Mouse (Mus musculus): Measurements from ENCODE around the gene Dapk1. TPM values are rescaled to one million over a fixed set of nuclear protein-coding genes. Genes with fewer than 3 reads are reported as not detected.

The Dapk1 gene
- polyA plus RNA-seq (2016; fragmentation: Nextera tagmentation; extraction: Ambion mirVana): 21.4 and 22.0 TPM in 2 replicates

DNA sequence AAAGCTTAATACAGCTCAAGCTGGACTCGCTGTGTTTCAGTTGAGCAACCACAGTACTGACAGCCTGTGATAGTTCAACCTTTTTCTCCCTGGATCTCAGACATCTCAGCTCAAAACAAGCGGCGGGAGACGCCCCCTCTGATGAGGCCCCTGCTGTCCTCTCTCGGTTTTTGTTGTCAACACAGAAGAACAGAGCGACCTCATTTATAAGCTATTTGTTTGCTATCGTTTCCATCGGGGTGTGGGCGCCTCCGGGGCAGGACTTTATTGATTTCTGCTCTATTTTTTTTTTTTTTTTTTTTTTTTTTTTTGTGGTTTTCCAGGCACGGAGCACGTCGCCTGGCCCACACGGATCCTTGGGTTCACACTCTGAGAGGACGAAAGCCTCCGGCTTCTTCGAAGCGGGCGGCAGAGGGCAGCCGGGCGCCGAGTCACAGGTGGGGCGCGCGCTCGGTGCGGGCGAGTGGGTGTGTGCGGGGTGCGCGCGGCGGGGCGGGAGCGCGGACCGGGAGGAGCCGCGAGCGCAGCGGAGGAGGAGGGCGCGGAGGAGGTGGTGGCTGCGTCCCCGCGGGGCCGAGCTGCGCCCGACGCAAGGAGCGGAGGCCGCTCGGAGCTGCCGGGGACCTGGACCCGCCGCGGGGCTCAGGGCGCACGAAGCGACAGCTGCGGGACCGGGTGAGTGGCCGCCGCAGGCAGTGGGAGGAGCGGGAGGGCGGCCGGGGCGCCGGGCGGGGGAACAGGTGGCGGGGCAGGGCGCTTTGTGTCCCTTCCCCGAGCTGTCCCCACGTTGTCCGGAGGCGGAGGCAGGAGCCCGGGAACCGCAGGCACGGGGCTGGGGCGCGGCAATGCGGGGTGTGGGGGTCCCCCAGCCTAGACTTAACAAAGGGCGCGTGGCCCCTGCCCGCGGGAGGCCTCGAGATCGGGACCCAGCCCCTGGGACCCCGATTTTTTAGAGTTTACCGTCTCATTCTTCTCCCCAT lies at the start of gene Dapk1:
Gene Dapk1, plus strand, starts transcription at position 512 of the 980 bp plus-strand sequence.
- Histone ChIP-seq H3K27ac (peak within 1 kb of the TSS; percentile 78), H3K27me3 (no peaks in the 10 kb centered on the region), H3K4me2 (peak within 1 kb of the TSS; percentile 76), H3K4me1 (replicated peaks) (peaks cover 12% of the 10 kb centered on the region), H3K9ac (replicated peaks) (peak within 1 kb of the TSS; percentile 81), H3K4me3 (replicated peaks) (peak within 1 kb of the TSS; percentile 80), H3K9me3 (no peaks in the 10 kb centered on the region), H3K36me3 (peaks cover 5% of the 10 kb centered on the region; the same call in 1 of the 2 replicates)
- 1% methylated on average over 76 of the region's 90 CpGs for WGBS
- ATAC-seq (ENCODE audit: insufficient number of reproducible peaks, insufficient read depth, low FRiP score, low TSS enrichment, low read depth): peak; percentile 91

DNA sequence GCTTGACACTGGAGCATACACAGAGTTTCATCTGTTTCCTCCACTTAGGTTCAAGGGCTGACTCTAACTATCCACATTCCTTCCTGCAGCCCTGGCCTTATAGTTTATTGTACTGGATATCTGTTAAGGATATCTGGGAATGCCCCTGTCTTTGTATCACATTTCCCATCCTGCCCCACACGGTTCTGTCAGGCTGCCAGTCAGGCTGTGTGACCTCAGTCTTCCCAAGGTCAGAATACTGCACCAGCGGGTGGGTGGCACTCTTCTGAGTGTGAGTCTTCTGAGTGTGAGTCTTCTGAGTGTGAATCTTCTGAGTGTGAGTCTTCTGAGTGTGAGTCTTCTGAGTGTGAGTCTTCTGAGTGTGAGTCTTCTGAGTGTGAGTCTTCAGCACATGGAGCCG lies 48.4 kb upstream of the Dapk1 start:
- no peak overlapping the region for H3K4me3 ChIP-seq (replicated peaks)
- no peak overlapping the region for H3K9ac ChIP-seq (replicated peaks)
- no peak overlapping the region for H3K27ac ChIP-seq
- H3K9me3 ChIP-seq: no peaks in the 10 kb centered on the region
- no peaks in the 10 kb centered on the region for H3K27me3 ChIP-seq
- ATAC-seq (ENCODE audit: insufficient number of reproducible peaks, insufficient read depth, low FRiP score, low TSS enrichment, low read depth): no peak
- WGBS: 80% methylated on average over 3 of the region's 3 CpGs
- no peak overlapping the region for H3K4me2 ChIP-seq
- no peaks in the 10 kb centered on the region for H3K4me1 ChIP-seq (replicated peaks)
- H3K36me3 ChIP-seq: no peaks in the 10 kb centered on the region

DNA sequence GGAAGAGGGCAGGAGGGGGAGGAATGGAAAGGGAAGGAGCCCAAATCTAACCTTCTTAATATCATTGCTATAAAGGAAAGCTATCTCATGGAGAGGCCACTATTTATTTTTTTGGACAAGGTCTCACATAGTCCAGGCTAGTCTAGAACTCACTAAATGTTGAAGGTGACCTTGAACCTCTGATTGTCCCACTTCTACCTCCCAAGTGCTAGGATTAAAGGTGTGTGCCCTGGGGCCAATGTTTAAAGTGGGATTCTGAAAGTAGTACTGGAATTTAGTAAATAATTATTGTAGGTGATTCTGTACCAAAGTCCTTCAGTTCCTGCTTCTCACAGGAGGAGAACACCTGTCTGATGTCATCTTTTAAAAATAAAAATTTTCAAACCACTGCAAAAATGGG lies 45.3 kb upstream of the Dapk1 start:
- no peaks in the 10 kb centered on the region for H3K9me3 ChIP-seq
- no peak overlapping the region for H3K4me2 ChIP-seq
- no peak overlapping the region for H3K4me3 ChIP-seq (replicated peaks)
- H3K36me3 ChIP-seq: no peaks in the 10 kb centered on the region
- H3K4me1 ChIP-seq (replicated peaks): no peaks in the 10 kb centered on the region
- no peak for ATAC-seq (ENCODE audit: insufficient number of reproducible peaks, insufficient read depth, low FRiP score, low TSS enrichment, low read depth)
- H3K9ac ChIP-seq (replicated peaks): no peak overlapping the region
- no peaks in the 10 kb centered on the region for H3K27me3 ChIP-seq
- no peak overlapping the region for H3K27ac ChIP-seq

DNA sequence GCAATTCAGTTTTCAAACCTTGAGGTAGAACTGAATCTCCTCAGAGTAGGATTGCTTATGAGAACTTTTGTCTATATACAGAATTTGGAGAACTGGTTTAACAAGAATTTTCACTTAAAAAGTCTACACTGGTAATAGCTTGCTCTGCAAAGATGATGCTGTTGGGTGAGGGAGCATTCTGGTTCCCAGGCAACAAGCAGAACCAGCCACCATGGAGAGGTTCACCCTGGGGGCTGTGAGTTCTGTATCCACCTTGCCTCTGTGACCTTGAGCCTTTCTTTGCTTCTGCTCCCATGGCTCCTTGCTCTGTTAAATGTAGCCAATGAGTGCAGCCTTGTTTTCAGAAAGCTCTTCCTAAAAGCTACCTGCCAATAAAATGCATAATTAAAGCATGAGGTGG lies 44.8 kb upstream of the Dapk1 start:
- H3K27me3 ChIP-seq: no peaks in the 10 kb centered on the region
- H3K4me3 ChIP-seq (replicated peaks): no peak overlapping the region
- H3K9ac ChIP-seq (replicated peaks): no peak overlapping the region
- no peak overlapping the region for H3K4me2 ChIP-seq
- no peaks in the 10 kb centered on the region for H3K9me3 ChIP-seq
- H3K4me1 ChIP-seq (replicated peaks): no peaks in the 10 kb centered on the region
- H3K27ac ChIP-seq: no peak overlapping the region
- no peak for ATAC-seq (ENCODE audit: insufficient number of reproducible peaks, insufficient read depth, low FRiP score, low TSS enrichment, low read depth)
- H3K36me3 ChIP-seq: no peaks in the 10 kb centered on the region

DNA sequence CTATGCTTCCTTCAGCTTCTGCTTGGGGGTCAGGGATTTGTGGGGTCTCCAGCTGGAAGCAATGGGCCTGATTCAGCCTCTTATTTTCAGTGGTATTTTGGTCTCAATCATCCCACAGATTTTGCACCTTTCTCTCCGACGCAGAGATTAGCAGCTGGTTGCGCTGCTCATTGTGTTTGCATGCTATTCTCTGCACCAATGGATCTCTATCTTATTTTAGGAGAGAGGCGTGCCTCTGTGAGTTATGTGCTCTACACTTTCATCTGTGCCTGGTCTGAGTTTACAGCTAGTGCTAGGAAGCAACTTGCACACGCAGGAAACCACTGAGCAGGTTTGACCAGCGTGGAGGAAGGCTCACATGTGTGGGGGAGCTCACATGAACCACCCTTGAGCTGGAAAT lies 37.4 kb upstream of the Dapk1 start:
- WGBS: 64% methylated on average over 6 of the region's 6 CpGs
- H3K27ac ChIP-seq: no peak overlapping the region
- no peaks in the 10 kb centered on the region for H3K9me3 ChIP-seq
- H3K9ac ChIP-seq (replicated peaks): no peak overlapping the region
- H3K27me3 ChIP-seq: no peaks in the 10 kb centered on the region
- no peak overlapping the region for H3K4me3 ChIP-seq (replicated peaks)
- no peak overlapping the region for H3K4me2 ChIP-seq
- no peaks in the 10 kb centered on the region for H3K36me3 ChIP-seq
- ATAC-seq (ENCODE audit: insufficient number of reproducible peaks, insufficient read depth, low FRiP score, low TSS enrichment, low read depth): no peak
- H3K4me1 ChIP-seq (replicated peaks): no peaks in the 10 kb centered on the region

DNA sequence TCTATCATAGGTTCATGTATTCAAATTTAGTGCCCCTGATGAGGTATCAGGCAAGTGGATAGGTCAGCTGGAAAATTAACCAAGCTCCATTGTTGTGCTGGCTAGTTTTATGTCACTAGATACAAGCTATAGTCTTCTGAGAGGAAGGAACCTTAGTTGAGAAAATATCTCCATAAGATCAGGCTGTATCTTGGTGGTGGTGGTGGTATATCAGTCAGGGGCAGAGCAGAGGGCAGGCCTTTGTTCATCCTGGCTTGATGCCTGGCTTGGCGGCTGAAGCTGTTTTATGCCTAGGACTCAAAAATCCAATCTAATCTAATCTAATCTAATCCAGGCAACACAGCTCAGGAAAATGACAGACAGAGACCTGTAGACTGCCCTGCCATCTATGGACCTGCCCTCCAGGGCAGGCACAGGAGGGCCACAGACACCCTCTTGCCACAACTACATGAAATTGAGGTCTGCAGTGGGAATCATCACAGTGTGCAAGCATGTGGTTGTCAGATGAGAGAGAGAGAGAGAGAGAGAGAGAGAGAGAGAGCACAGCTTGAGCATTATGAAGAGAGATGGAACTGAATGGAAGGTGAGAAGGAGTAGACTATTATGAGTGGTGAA lies 32.7 kb upstream of the Dapk1 start:
- ATAC-seq (ENCODE audit: insufficient number of reproducible peaks, insufficient read depth, low FRiP score, low TSS enrichment, low read depth): no peak
- 96% methylated on average over 1 of the region's 1 CpGs for WGBS

DNA sequence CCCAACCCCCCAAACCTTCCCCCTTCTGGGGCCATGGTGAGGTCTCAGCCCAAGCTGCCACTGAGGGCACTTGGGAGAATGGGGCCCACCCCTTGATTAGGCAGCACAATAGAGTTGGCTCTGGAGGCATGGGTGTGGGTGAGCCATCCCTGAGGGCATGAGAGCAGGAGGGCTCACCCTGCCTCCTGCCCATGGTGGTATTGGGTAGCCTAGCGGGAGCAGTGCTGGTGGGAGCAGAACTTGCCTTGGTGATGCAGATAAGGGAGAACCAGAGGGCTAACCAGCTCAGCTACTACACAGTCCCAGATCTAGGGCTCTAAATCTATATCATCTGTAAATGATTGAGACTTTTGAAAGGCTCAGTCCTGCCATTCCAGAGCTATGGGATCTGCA lies 32.2 kb upstream of the Dapk1 start:
- H3K9ac ChIP-seq (replicated peaks): no peak overlapping the region
- H3K4me2 ChIP-seq: no peak overlapping the region
- H3K4me3 ChIP-seq (replicated peaks): no peak overlapping the region
- no peaks in the 10 kb centered on the region for H3K4me1 ChIP-seq (replicated peaks)
- no peaks in the 10 kb centered on the region for H3K36me3 ChIP-seq
- H3K27ac ChIP-seq: no peak overlapping the region
- no peaks in the 10 kb centered on the region for H3K27me3 ChIP-seq
- WGBS: 100% methylated on average over 1 of the region's 1 CpGs
- no peak for ATAC-seq (ENCODE audit: insufficient number of reproducible peaks, insufficient read depth, low FRiP score, low TSS enrichment, low read depth)
- no peaks in the 10 kb centered on the region for H3K9me3 ChIP-seq

More for the DNA sequence above, 32.7 kb upstream of the Dapk1 start:
- H3K36me3 ChIP-seq: no peaks in the 10 kb centered on the region
- no peak overlapping the region for H3K9ac ChIP-seq (replicated peaks)
- no peaks in the 10 kb centered on the region for H3K27me3 ChIP-seq
- H3K9me3 ChIP-seq: no peaks in the 10 kb centered on the region
- no peaks in the 10 kb centered on the region for H3K4me1 ChIP-seq (replicated peaks)
- no peak overlapping the region for H3K4me2 ChIP-seq
- H3K4me3 ChIP-seq (replicated peaks): no peak overlapping the region
- H3K27ac ChIP-seq: no peak overlapping the region

DNA sequence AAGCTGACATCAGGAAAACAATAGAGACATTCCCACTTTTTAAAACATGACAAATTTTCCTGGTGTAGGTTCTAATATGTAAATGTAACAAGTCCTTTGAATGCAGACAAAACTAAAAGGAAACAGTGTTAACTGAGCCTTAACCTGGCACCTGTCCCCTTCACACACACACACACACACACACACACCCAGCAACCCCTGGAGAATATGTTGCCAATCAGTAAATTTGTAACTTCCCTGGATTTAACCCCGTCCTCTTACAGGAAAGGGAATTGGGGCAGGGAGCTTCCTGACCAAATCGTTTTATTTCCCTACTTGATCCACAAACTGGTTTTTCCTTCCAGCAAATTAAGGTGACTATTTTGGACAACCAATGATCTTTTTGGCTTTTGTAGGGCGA lies 28.2 kb upstream of the Dapk1 start:
- ATAC-seq (ENCODE audit: insufficient number of reproducible peaks, insufficient read depth, low FRiP score, low TSS enrichment, low read depth): no peak
- no peak overlapping the region for H3K4me2 ChIP-seq
- H3K4me3 ChIP-seq (replicated peaks): no peak overlapping the region
- no peaks in the 10 kb centered on the region for H3K27me3 ChIP-seq
- H3K9me3 ChIP-seq: no peaks in the 10 kb centered on the region
- no peaks in the 10 kb centered on the region for H3K36me3 ChIP-seq
- H3K27ac ChIP-seq: no peak overlapping the region
- no peaks in the 10 kb centered on the region for H3K4me1 ChIP-seq (replicated peaks)
- H3K9ac ChIP-seq (replicated peaks): no peak overlapping the region
- whole genome bisulfite sequencing: 66% methylated on average over 3 of the region's 3 CpGs

DNA sequence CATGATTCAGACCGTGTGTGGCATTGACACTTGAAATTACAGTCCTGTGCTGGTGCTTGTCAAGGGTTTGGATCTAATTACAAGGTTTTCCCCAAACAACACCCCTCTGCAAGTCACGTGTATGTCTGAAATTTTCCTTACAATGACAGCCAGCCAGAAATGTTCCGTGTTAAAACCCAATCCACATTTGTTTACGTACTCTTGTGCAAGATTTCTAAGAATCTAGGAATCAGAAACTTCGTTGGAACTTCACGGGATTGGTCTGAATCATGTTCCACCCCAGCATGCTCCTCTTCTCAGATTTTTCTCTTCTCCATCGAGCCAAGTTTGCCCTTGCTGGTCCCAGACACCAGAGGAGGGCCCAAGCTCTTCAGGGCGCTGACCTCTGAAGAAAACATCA lies 27.8 kb upstream of the Dapk1 start:
- 63% methylated on average over 8 of the region's 8 CpGs for WGBS
- no peak for ATAC-seq (ENCODE audit: insufficient number of reproducible peaks, insufficient read depth, low FRiP score, low TSS enrichment, low read depth)
- no peaks in the 10 kb centered on the region for H3K36me3 ChIP-seq
- no peak overlapping the region for H3K4me3 ChIP-seq (replicated peaks)
- H3K27ac ChIP-seq: no peak overlapping the region
- H3K9me3 ChIP-seq: no peaks in the 10 kb centered on the region
- H3K9ac ChIP-seq (replicated peaks): no peak overlapping the region
- no peaks in the 10 kb centered on the region for H3K4me1 ChIP-seq (replicated peaks)
- no peak overlapping the region for H3K4me2 ChIP-seq
- no peaks in the 10 kb centered on the region for H3K27me3 ChIP-seq

DNA sequence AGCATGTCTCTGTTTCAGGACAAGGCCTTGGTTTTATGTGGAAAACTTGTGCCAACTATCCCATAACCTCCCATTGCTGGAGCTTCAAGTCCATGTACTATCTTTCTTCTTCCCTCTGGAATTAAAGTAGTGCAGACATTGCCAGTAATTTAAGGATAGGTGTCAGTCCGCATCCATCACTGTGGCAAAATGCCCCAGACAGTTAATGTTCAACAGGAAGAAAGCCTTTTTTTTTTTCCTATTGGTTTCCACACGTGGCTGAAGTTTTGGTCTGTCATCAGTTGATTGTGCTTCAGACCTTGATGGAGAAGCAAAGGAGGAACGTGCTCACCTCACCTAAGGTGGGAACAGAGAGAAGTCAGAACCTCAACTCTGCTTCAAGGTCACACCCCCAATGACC lies 23.2 kb upstream of the Dapk1 start:
- H3K4me3 ChIP-seq (replicated peaks): no peak overlapping the region
- H3K36me3 ChIP-seq: no peaks in the 10 kb centered on the region
- H3K27me3 ChIP-seq: no peaks in the 10 kb centered on the region
- H3K4me1 ChIP-seq (replicated peaks): no peaks in the 10 kb centered on the region
- 69% methylated on average over 3 of the region's 3 CpGs for WGBS
- H3K9ac ChIP-seq (replicated peaks): no peak overlapping the region
- no peak for ATAC-seq (ENCODE audit: insufficient number of reproducible peaks, insufficient read depth, low FRiP score, low TSS enrichment, low read depth)
- H3K9me3 ChIP-seq: no peaks in the 10 kb centered on the region
- no peak overlapping the region for H3K27ac ChIP-seq
- H3K4me2 ChIP-seq: no peak overlapping the region

DNA sequence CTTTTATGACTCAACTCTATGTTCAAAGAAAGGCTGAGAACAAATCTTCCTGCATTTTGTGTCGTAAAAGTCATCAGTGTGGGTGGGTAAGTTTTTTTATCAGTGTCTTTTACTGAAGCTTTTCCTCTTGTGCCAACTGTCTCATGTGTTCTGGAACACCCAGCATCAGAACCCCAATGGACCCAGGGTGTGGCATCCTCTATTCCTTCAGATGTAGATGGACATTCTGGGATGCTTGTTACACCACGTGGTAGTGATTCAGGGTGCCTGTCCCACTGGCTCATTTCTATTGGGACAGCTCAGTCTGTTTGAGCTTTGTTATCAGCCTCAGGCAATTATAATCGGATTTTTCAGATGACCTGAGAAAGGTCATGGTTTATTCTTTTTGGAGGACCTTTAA lies 6.9 kb upstream of the Dapk1 start:
- Histone ChIP-seq H3K4me1 (replicated peaks) (no peaks in the 10 kb centered on the region), H3K27ac (no peak overlapping the region), H3K9me3 (no peaks in the 10 kb centered on the region), H3K9ac (replicated peaks) (no peak overlapping the region), H3K36me3 (no peaks in the 10 kb centered on the region), H3K4me3 (replicated peaks) (no peak overlapping the region), H3K4me2 (no peak overlapping the region), H3K27me3 (no peaks in the 10 kb centered on the region)
- no peak for ATAC-seq (ENCODE audit: insufficient number of reproducible peaks, insufficient read depth, low FRiP score, low TSS enrichment, low read depth)
- 84% methylated on average over 3 of the region's 3 CpGs for WGBS
